Mouse (Mus musculus) liver, postnatal 0 days (tissue): ENCODE results near the gene Sox5.

Source experiments
- CTCF ChIP-seq: sonication (generic); IDR thresholded peaks from 2 replicates; pipeline ENCODE4 v1.5.1; 2016; ENCODE audit warnings: antibody characterized with exemption, low read depth
- EP300 ChIP-seq: IDR thresholded peaks from 2 replicates; pipeline ENCODE4 v1.6.1; 2016; ENCODE audit warnings: antibody characterized with exemption, low read depth, mild to moderate bottlenecking

GRCm38 (mm10) chr6:143785685-143786084, 996.1 kb downstream of the Sox5 start:
- TF ChIP-seq CTCF (no peak), EP300 (no peak)
